ENCODE assay signal across 9 mouse cellular contexts in the genomic region with DNA sequence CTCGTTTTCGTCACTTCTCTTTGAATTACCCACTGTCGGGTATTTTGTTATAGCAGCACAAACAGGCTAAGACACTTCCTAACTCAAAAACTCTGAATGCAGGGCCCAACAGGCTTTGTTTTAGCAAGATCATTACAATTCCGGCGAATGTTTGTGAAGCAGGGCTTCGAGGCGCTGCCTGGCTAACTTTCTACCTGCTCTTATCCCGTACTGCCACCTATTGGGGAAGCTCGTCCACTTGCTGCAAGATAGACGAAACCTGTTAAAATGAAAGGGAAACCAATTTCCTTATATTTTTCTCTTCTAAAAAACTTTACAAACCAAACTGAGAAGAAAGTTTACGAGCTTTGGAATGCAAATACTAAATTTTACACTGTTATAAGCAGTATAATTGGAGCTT.
DNase-seq lines count a peak whose midpoint lies in the region; ATAC-seq and TF ChIP-seq lines count a peak whose summit lies in the region.
"Had no signal": no experiment of that assay in that cellular context is flagged by ENCODE, and none has a peak within 500 bp of the region (broad histone marks: within the 10 kb centered on the region; RNA-seq: fewer than 3 reads in every experiment).

No protein-coding gene starts in this region.

- H3ac ChIP-seq in myocyte (ENCODE audit: control insufficient read depth, insufficient read length), result no peak overlapping the region

- intact Hi-C loops in heart, adult 2 months (cut with DNase I), result loop anchor here (5.0 kb wide), 1 partner anchor 76 kb away; no protein-coding TSS in a partner anchor
- intact Hi-C loops in left cerebral cortex, adult 2 months (cut with DNase I), result loop anchor here (2.0 to 5.0 kb wide), 2 partner anchors 76 to 121 kb away; no protein-coding TSS in a partner anchor

- ATAC-seq in granulocyte monocyte progenitor cell, adult 5-6 weeks (replicated peaks; ENCODE audit: poor library complexity, severe bottlenecking), result peak; percentile 77

- TF ChIP-seq POLR2A in heart, adult 2 months (IDR thresholded peaks at IDR 0.05; ENCODE audit: insufficient read depth, low read depth, low read length), result no peak
- no peak for TF ChIP-seq POLR2A in brain, embryonic 14.5 days (IDR thresholded peaks at IDR 0.05; ENCODE audit: borderline replicate concordance, extremely low read depth, insufficient read depth, insufficient read length, poor library complexity, severe bottlenecking)
- TF ChIP-seq POLR2A in myocyte (IDR thresholded peaks at IDR 0.05; ENCODE audit: insufficient read length, low read depth), result no peak
- no peak for TF ChIP-seq POLR2A in thymus, adult 2 months (IDR thresholded peaks at IDR 0.05; ENCODE audit: control insufficient read depth, extremely low read depth, insufficient read depth, low read length, poor library complexity)

- no peak for TF ChIP-seq EP300 in heart, adult 2 months (IDR thresholded peaks at IDR 0.05; ENCODE audit: insufficient read depth, low read depth, low read length)

- H3K4me2 ChIP-seq in myocyte (ENCODE audit: low read depth), result peak overlapping the region; percentile 55
- H3K4me2 ChIP-seq: liver, embryonic 15.5 days had no signal

- peak; percentile 18 to 37 for DNase-seq in heart, adult 2 months
- no peak for DNase-seq in heart, embryonic 10.5 days (ENCODE audit: low spot score)
- peak; percentile 0 to 39 for DNase-seq in CD8-positive naive resting alpha-beta T cell, adult 2 months (ENCODE audit: low read depth in 2 of 2, low spot score in 2 of 2)
- DNase-seq in brain, embryonic 14.5 days (ENCODE audit: low read depth), result peak; percentile 75
- DNase-seq in left cerebral cortex, adult 2 months (ENCODE audit: extremely low spot score in 1 of 2, low spot score in 2 of 2), result peak; percentile 16 to 27
- DNase-seq in thymus, adult 2 months, result peak; percentile 47

- no peaks in the 10 kb centered on the region for H3K27me3 ChIP-seq in heart, adult 2 months (ENCODE audit: control insufficient read depth, insufficient read depth, low read length)
- H3K27me3 ChIP-seq in heart, embryonic 10.5 days (ENCODE audit: insufficient read depth, poor library complexity, severe bottlenecking), result peaks cover 21% of the 10 kb centered on the region
- no peaks in the 10 kb centered on the region for H3K27me3 ChIP-seq in myocyte (ENCODE audit: control insufficient read depth, insufficient read depth, insufficient read length)
- no peaks in the 10 kb centered on the region for H3K27me3 ChIP-seq in thymus, adult 2 months (ENCODE audit: control insufficient read depth, insufficient read depth, low read length)

- no peak overlapping the region for H3K27ac ChIP-seq in heart, adult 2 months
- H3K27ac ChIP-seq in heart, embryonic 10.5 days, result no peak overlapping the region
- no peak overlapping the region for H3K27ac ChIP-seq in left cerebral cortex, adult 2 months
- no peak overlapping the region for H3K27ac ChIP-seq in thymus, adult 2 months (ENCODE audit: control insufficient read depth, insufficient read depth, low read length)
- H3K27ac ChIP-seq: liver, embryonic 15.5 days had no signal

- H3K9ac ChIP-seq in heart, adult 2 months (ENCODE audit: low read depth, low read length), result no peak overlapping the region; the same call in 1 of the 2 replicates
- H3K9ac ChIP-seq: liver, embryonic 15.5 days had no signal

- no peaks in the 10 kb centered on the region for H3K4me1 ChIP-seq in heart, adult 2 months (ENCODE audit: control insufficient read depth, insufficient read depth, low read length)
- no peaks in the 10 kb centered on the region for H3K4me1 ChIP-seq in heart, embryonic 10.5 days
- H3K4me1 ChIP-seq in thymus, adult 2 months (replicated peaks; ENCODE audit: control insufficient read depth, insufficient read depth, low read length), result no peaks in the 10 kb centered on the region
- H3K4me1 ChIP-seq: liver, embryonic 15.5 days had no signal

- H3K36me3 ChIP-seq in heart, adult 2 months (ENCODE audit: control insufficient read depth, insufficient read depth, low read length), result no peaks in the 10 kb centered on the region
- no peaks in the 10 kb centered on the region for H3K36me3 ChIP-seq in heart, embryonic 10.5 days
- H3K36me3 ChIP-seq in myocyte (ENCODE audit: control insufficient read depth, insufficient read depth), result no peaks in the 10 kb centered on the region
- H3K36me3 ChIP-seq in thymus, adult 2 months (ENCODE audit: control insufficient read depth, insufficient read depth, low read length), result no peaks in the 10 kb centered on the region
- H3K36me3 ChIP-seq: liver, embryonic 15.5 days had no signal

- no peaks in the 10 kb centered on the region for H3K9me3 ChIP-seq in heart, embryonic 10.5 days
- H3K9me3 ChIP-seq: liver, embryonic 15.5 days had no signal

- no peaks in the 10 kb centered on the region for H3K79me2 ChIP-seq in heart, adult 2 months (replicated peaks; ENCODE audit: control insufficient read depth, insufficient read depth, low read length)
- no peaks in the 10 kb centered on the region for H3K79me2 ChIP-seq in myocyte (ENCODE audit: control insufficient read depth, insufficient read depth)

- peak; percentile 72 for TF ChIP-seq CTCF in heart, adult 2 months (IDR thresholded peaks at IDR 0.05)
- peak; percentile 58; the same call in 1 of the 2 replicates for TF ChIP-seq CTCF in brain, embryonic 14.5 days (IDR thresholded peaks at IDR 0.05; ENCODE audit: borderline replicate concordance, extremely low read depth, insufficient read depth, insufficient read length)
- peak; percentile 62 for TF ChIP-seq CTCF in left cerebral cortex, adult 2 months (IDR thresholded peaks at IDR 0.05)
- no peak for TF ChIP-seq CTCF in thymus, adult 2 months (IDR thresholded peaks at IDR 0.05; ENCODE audit: borderline replicate concordance, control insufficient read depth, extremely low read depth, insufficient read depth, low read length, poor library complexity)

- 35% methylated on average over 11 of the region's 11 CpGs for WGBS in heart, adult 2 months
- 27% methylated on average over 11 of the region's 11 CpGs for WGBS in heart, embryonic 10.5 days
- 23% methylated on average over 11 of the region's 11 CpGs for WGBS in thymus, adult 2 months

- H3K4me3 ChIP-seq in heart, adult 2 months, result no peak overlapping the region
- H3K4me3 ChIP-seq in heart, embryonic 10.5 days, result no peak overlapping the region
- no peak overlapping the region for H3K4me3 ChIP-seq in left cerebral cortex, adult 2 months
- H3K4me3 ChIP-seq in myocyte, result no peak overlapping the region
- no peak overlapping the region for H3K4me3 ChIP-seq in thymus, adult 2 months (ENCODE audit: control insufficient read depth, insufficient read depth, low read length)
- H3K4me3 ChIP-seq: liver, embryonic 15.5 days had no signal

TF ChIP-seq in myocyte, 11 proteins besides CTCF, POLR2A, EP300 and RAD21:
- TF ChIP-seq MYOG (IDR thresholded peaks at IDR 0.05; ENCODE audit: control insufficient read depth in 1 of 3, insufficient read depth in 1 of 3, insufficient read length in 2 of 3, low read depth in 2 of 3) (no peak), E2F4 (IDR thresholded peaks at IDR 0.05; ENCODE audit: insufficient read depth) (no peak)
